Mouse (Mus musculus) ES-CJ7 (cell line): Measurements from ENCODE around the gene Ralgds.
A peak's percentile ranks its signal among the peaks of the same experiment; 100 is the strongest.

ENCODE experiments used
- DNase-seq: peaks from one replicate; pipeline ENCODE4 v3.0.0; 2011; ENCODE audit warnings: low read depth, low spot score

Ralgds gene

GRCm38 (mm10) chr2:28564380-28564779 lies 51.5 kb downstream of the Ralgds start:
- peak; percentile 7 for DNase-seq

DNA sequence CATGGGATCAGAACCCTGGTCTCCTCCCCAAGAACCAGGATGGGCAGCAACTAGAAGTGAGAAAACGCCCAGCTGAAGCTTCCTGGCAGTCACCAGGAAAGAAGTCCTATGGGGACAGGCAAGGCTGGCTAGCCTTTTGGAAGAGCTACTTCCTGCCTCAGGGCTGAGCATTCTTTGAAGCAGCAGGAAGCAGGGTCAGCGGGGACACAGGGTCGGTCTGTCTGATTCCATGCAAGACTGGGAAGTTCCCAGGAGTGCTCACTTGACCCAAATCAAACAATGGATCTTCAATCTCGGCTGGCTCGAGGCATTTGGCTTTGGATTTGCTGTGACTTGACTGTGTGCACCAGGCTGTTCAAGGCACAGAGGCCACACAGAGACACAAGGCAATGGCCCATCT lies 53.6 kb downstream of the Ralgds start:
- DNase-seq: no peak

GRCm38 (mm10) chr2:28569903-28570302 lies 57.0 kb downstream of the Ralgds start:
- no peak for DNase-seq

GRCm38 (mm10) chr2:28575341-28575740 lies 62.4 kb downstream of the Ralgds start:
- no peak for DNase-seq

GRCm38 (mm10) chr2:28576815-28577214 lies 63.9 kb downstream of the Ralgds start:
- DNase-seq: no peak

DNA sequence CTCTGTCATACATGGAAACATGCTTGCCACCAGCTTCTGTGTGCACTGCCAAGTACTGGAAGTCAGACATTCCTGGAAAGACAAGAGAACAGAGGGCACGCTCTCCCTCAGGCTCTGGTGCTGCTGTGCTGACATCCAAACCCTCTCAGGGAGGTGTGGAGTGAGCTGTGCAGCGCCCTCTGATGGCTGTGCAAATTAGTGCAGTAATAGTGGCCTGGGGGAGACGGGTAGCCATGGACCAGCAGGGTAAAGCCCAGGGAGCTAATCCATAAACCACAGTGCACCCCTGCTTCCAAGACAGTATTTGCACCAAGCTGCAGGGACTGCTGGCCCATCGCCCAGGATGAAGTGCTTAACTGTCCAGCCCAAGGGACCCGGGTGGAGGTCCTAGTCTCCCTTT lies 65.1 kb downstream of the Ralgds start:
- peak; percentile 60 for DNase-seq

- DNase-seq: peak; percentile 94
Measured at GRCm38 (mm10) chr2:28582647-28583353, 69.9 kb downstream of the Ralgds start.

DNA sequence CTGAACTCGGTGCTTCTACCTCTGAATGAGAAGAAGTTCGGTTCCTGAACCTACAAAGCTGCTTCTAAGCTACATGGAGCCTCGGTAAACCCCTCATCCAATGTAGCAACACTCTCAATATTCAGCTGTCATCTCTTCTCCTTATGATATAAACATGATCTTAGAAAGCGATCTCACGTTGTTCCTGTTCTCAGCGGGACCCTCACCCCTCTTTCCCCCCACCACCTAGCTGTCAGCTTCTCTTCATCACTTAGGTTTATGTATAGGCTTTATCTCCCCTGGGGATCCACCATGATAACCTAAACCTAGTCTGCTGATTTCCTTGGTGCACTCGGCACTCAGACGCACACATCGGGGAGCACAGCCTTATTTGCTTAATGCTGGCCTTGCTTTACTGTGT lies 70.7 kb downstream of the Ralgds start, which contains the start of gene Gtf3c5:
TSS of gene Gtf3c5 (minus strand) at position 101 of the 400 bp plus-strand sequence.
- DNase-seq: no peak

GRCm38 (mm10) chr2:28585043-28585571 lies 72.2 kb downstream of the Ralgds start:
- DNase-seq: peak; percentile 92

- no peak for DNase-seq
Measured at GRCm38 (mm10) chr2:28585730-28586129, 72.8 kb downstream of the Ralgds start.

GRCm38 (mm10) chr2:28588574-28588973 lies 75.6 kb downstream of the Ralgds start:
- DNase-seq: no peak

GRCm38 (mm10) chr2:28591479-28591878 lies 78.6 kb downstream of the Ralgds start:
- DNase-seq: no peak

DNA sequence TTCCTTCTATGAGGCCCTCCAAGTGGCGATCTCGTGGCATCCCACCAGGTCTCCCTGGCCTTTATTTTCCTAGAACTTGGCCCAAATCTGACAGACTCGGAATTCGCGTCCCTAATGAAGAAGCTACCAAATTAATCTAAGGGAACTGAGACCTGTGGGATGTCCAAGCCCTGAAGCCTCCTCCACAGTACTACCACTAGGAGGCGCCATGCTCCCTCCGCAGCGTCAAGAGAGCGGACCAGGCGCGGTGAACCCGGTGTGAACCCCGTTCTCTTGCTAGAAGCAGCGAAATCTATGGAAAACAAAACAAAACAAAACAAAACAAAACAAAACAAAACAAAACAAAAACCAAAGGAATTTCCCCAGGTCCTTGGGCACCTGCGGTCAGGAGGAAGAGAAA lies 79.9 kb downstream of the Ralgds start:
- peak; percentile 80 for DNase-seq

DNA sequence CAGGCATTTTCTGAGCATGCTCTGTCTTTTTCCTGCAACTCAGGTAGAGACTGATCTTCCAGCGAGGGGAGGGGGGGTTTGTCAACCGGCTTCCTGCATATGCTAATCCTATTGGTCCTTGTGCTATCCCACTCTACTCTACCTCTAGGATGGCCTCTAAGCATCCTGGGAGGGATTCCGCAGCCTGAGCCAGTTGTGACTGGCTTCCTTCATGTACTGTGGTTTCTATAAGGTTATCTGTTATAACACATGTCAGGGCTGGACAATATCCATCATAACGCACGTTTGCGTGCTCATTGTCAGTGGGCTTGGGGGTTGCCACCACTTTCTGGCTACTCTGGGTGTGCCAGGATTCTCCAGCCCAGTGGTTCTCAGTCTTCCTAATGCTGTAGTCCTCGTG lies 83.1 kb downstream of the Ralgds start:
- DNase-seq: no peak

DNA sequence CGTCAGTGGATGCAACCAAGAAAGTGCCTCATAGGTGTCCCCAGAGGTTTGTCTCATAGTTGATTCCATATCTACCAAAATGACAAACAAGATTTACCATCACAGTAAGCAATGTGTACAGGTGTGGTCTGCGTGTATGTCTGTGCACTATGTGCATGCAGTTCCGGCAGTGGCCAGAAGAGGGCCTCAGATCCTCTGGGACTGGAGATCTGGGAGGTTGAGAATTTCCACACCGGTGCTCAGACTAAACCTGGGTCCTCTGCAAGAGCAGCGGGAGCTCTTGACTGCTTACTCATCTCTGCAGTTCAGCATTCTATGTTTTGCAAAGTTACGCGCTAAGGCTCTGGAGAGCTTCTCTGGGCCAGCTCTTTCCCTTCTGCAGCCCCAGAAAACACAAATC lies 84.1 kb downstream of the Ralgds start:
- DNase-seq: peak; percentile 76

GRCm38 (mm10) chr2:28597733-28598547 lies 85.0 kb downstream of the Ralgds start:
- DNase-seq: no peak

DNA sequence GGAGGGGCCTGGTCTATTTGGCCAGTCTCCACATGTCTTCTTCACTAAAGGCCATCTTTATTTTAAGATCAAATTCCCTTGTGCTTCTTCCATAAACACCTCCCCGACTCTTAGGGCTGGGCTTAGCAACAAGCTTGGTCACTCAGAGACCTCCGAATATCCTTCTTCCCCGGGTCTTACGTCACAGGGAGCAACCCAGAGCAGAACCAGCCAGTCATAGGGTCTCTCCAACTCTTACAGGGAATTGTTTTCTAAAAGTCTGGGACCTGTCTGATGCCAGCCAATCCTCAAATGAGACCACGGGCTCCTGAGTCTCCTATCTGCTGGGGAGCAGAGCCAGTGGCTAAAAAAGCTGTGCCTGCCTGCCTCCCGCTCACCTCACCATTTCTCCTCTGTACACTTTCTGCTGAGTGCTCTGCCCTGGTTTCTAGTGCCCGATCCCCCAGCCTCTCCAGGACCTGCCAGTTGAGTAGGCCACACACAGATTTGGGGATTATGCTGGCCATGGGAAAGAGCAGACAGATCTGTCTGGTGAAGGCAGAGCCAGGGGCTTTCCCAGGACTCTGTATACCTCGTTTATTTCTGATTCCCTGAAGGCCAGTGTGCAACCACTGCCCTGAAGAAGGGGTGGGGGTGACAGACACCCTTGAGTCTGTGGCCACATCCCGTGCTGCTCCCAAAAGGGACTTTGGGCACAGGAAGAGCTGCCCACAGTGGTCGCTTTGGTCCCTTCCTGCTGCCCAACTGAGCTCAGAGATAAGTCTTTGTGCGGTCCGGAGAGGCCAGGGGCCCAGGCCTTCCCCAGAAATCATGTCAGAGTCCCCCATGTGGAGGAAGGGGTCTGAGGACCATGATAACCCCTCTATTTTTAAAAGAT lies 86.0 kb downstream of the Ralgds start:
- DNase-seq: no peak

- no peak for DNase-seq
Measured at GRCm38 (mm10) chr2:28599569-28599900, 86.6 kb downstream of the Ralgds start.

- DNase-seq: no peak
Measured at GRCm38 (mm10) chr2:28601720-28602590, 89.0 kb downstream of the Ralgds start.
